Mouse (Mus musculus) CD4-positive helper T cell, adult 2 months (primary cell): ENCODE measurements at regions not wholly inside any gene's neighbourhood (a gene's known extent, or its start where the extent isn't known, plus 50 kb on each side); places are given as distances from the start of the nearest gene placed in this dataset.

ENCODE experiments used
- DNase-seq: peaks from one replicate; pipeline ENCODE4 v3.0.0-alpha.2; 2012; ENCODE audit warnings: low read depth, missing footprints, low spot score

DNA sequence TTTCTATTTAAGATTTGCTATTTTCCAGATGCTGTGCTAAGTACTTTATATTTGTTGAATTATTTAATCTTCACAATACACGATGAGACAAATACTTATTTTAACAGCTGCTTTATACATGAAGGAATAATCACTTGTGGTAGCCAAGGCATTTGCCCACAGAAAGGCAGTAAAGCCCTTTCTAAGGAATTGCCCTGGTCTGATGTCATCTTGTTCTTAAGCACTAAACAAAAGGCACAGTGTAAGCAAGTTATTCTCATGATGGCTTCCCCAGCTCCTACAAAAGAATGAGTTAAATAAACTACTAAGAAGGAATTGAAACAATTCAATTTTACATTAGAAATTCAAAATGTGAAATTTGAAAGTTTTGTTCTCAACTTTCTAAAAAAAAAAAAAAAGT lies 358.8 kb downstream of the Cenpc1 start:
- DNase-seq = no peak

DNA sequence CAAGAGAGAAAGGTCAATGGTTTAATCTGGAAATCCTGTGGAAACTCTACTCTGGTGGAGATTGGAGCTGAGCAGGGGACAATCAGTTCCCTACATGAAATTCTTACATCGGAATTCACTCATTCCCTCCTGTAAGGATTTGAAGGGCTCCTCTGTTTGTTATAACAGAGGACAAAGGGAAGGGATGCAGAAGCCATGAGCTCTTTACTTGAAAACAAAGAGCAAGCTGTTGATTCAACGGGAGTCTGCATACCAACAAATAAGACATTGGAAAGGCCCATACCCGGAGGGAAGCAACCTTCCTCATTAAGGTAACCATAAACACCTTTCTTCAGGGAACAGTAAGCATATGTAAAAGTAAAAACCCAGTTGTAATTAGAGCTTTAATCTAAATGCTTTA lies 359.3 kb downstream of the Cenpc1 start:
- DNase-seq = no peak

DNA sequence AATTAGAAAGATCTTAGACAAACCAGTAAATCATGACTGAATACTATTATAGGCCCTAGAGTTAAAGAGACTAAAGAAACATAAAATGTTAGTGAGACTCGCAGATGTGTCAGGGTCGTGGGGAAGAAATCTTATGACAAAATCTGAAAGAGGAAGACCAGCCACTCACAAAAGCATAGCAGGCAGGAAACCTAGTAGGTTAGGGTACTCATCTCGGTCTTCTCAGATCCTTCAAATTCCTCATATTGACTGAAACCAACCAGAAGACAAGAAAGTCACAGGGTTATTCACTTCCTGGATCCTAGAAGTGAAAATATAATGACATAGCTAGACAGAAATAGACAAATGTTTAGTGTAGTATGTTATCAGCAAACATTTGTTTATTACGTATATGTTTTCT lies 387.5 kb downstream of the Cenpc1 start:
- no peak for DNase-seq

DNA sequence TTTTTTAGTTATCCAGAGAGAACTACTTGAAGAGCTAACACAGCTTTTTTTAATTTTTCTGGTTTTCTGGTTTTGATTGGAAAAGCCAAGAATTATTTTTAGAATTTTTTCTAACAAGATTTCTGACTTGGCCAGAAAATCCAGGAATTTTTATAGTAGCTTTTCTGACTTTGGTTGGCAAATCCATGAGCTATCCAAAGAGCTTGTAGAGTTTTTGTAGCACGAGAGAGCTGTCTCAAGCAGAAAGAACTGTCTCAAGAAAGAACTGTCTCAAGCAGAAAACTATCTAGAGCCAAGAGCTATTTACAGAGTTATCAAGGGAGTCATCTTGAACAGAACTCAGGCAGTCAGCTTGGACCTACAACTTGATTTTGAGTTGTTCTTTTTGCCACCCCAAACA lies 394.3 kb downstream of the Cenpc1 start:
- no peak for DNase-seq

DNA sequence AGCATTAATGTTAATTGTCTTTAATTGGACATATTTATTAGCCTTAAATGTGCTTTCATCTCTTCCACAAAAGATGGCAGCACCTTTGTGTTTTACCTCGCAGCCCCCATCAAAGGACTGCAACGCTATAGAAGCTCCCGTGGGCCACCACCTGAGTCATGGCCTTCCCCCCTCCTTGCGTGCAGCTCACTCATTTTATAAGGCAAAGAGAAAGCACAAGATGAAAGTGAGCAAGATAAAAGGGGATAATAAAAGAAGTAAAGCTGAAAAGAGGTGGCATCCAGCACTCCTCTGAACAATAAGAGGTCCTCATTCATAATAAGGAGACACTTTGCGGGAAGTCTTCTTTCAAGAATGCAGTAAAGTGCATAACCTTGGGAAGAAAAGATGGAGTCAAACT lies 403.9 kb downstream of the Cenpc1 start:
- DNase-seq = no peak

DNA sequence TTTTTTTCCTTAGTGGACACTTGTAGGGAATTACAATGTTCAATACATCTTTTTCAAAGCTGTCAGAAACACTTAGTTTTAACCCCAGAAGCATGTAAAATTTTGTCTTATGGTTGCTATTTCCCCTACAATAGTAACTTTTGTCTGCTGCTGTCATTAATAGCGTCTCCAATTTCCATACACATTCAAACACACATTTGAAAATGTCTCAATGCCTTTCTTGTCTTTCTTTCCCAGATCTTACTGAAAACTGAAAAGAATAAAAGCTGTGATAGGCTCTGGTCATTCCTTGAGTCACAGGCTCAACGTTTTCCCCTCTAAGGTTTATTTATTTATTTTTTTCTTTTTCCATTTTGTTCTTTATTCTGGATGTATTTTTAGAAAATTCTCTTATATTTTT lies 444.3 kb downstream of the Cenpc1 start:
- DNase-seq = no peak

DNA sequence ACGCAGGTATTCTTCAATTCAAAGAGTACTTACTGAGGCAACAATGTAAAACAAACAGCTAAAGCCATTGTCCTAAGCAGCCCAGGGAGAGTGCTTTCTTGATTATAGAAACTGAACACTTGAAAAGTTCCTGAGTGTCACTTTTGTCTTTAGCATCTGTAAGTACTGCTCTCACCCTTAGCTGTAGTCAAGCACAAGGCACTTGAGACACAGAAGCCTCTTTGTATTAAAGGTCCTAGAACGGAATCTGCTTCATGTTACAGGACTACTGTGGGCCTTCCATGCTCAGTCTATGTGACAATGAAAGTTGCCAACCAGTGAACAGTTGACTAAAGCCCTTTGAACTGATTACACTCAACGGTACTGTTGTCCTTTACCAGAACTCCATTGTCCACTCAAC lies 450.6 kb downstream of the Cenpc1 start:
- DNase-seq = no peak

DNA sequence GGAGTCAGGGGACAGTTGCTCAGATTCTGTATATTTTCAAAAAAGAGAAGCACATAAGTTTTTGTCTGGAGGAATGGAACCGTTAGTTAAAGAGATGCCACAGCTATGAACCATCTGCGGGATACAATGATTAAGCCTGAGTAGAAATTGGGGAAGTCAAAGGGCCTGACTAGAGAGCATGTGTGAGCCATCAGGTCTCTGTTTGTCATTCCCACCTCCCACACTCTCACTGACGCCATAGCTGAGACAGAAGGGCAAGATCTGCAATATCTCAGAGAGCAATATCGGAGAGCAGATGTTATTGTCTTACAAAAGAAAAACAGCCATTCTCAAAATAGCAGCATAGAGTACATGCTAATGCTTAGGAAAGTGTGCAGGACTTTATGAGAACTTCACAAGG lies 452.8 kb downstream of the Cenpc1 start:
- no peak for DNase-seq

DNA sequence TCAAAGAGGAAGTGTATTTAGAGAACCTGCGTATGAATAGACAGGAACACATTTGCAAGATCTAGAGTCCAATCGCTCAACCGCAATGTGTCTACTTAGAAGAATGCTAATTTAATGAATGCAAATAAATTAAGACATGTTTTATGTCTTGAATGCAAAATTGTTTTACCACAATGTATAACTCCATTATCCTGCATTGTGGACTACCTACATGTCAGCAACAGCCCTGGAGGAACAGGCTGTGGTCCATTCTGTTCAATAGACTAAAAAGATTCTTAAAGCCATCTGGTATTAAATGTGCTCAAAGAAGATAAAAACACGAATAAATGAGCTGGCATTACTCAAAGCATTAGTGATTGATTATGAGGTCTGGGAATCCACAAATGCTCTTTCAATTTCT lies 456.3 kb downstream of the Cenpc1 start:
- no peak for DNase-seq

DNA sequence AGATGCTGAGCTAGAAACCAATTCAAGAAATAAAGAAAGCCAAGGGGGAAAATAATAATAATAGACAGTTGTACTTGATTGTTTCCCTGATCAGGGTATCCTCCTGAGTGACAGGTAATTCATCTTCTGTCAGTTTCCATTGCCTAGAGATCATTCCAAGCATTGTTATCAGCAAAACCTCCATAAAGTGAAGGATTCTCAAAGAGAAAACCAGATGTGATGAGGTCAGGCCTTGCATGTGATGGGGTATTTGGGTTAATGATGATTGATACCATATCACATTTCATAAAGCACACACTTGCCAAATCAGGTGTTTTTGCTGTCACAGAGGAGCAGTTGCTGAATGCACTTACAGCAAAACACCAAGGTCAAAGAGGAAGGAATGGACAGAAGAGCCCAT lies 467.2 kb downstream of the Cenpc1 start:
- DNase-seq = no peak

DNA sequence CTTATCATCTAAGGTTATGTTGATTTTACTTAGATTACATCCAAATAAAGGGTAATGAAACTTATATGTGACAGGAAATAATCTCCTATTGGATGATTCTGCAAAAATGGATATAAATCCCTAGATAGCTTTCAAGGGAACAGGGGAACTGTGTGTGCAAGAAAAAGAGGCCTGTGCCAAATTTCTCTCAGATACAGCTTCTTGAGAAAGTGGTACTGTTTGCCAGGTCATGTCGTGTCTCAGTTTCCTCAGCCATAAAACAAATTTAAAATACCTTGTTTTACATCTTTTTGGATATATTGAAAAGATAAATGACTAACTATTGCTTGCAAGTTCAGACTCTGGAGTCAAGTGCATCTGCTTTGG lies 470.3 kb downstream of the Cenpc1 start:
- DNase-seq = no peak

DNA sequence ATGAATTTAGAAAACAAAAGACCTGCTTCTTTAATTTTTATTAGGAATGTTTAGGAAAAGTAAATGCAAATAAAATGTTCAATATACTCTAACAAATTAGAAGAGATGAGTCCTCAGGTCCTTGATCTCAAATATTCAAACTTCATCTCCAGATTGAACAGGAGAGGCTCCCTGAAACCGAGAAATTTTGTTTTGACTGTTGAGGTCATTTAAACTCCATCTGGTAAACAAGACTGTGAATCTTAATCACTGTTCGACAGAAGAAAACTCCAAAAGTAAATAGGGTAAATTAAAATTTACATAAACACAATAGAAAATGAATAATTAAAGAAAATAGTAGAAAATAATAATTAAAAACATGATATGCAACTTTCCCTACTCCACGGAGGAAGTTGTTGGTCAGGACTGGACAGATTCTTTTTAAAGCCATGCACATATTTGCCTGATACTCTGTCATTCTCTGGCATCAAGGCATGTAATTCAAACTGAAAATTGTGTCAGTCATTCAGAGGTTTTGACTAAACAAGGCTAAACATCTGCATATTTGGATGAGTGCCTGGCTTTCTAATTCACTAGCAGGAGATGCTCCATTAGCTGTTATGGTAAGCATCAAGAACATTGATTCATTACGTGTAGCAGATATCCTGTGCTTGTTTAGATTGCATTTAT lies 470.8 kb downstream of the Cenpc1 start:
- no peak for DNase-seq

DNA sequence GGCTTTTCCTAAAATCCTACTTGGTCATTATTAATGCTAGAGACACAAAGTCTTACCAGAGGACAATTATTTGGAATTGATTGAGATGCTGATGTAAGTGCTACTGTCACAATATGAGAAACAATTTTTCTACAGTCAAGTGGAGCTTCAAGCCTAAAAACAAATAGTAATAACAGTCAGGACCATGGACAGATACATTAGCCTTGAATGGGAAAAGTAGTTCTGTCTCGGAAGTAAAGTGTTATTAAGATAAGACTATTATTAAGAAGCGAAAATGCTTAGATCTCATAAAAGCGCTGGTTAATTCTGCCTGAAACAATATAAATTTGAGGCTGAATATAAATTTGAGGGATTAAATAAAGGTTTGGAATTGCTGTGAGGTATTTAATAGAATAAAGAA lies 473.1 kb downstream of the Cenpc1 start:
- DNase-seq = no peak

DNA sequence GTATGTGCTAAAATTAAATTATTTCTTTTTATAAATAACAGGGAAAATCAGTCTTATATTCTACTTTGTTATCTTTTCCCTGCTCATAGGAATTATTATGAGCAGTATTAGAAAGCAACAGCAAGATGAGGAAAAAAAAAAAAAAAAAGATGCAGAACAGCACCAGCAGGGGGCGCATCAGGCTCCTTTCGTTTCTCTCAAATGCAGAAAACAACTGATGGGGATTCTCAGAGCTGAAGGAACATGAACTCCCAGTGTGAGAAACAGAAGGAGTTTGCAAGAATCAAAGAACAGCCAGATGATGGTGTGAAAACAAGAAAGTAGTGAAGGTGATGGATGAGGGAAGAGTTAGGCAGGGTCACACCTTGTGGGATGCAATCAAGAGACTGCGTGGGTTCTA lies 478.7 kb downstream of the Cenpc1 start:
- DNase-seq = no peak

DNA sequence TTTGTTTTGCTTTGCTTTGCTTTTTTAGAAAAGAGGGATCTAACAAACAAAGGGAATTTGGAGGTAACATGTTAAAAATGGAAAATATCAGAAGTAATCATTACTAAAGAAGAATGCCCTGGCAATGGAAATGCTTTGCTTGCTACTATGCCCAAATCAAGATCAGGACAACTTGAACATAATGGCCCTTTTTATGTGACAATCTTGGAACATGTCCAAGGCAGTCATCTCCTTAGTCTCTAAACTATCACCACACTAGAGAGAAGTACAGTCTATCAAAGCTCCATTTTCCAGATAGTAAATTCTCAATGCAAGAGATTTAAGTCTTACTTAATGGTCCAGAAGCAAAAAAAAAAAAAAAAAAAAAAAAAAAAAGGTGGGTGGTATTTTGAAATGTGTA lies 492.9 kb downstream of the Cenpc1 start:
- no peak for DNase-seq

DNA sequence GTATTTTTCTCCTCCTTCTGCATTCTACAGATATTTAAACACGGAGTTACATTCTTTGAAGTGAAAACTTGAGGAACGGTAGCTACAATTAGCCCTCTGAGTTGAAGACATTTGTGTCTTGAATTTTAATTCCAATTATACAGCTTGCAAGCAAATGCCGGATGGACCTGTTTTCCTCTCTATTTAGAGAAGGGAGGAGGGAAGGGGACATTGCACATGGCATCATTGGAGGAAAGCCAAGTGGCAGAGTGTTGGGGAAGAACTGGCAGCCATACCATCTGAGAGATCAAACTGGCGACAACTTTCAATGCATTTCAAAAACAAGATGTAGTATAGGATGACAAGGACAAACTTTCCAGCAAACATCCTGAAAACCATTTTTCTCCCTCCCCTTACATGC lies 493.4 kb downstream of the Cenpc1 start:
- DNase-seq = no peak

DNA sequence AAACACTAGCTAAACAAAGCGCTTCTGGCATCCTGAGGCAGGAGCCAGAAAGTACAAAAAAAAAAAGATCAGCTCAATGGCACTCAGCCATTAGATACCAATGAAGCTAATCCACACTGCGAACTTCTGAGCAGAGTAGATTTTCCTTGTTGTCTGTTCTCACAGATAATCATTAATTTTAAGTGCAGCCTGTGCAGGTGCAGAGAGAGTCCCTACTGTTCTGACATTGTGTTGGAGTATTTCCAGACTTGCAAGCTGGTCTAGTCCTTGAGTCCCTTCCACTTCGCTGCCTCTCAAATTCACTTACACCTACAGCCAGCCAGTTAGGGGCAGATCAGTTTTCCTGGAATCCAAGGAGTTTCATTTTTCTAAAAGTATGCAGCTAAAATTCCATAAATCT lies 494.0 kb downstream of the Cenpc1 start:
- no peak for DNase-seq

DNA sequence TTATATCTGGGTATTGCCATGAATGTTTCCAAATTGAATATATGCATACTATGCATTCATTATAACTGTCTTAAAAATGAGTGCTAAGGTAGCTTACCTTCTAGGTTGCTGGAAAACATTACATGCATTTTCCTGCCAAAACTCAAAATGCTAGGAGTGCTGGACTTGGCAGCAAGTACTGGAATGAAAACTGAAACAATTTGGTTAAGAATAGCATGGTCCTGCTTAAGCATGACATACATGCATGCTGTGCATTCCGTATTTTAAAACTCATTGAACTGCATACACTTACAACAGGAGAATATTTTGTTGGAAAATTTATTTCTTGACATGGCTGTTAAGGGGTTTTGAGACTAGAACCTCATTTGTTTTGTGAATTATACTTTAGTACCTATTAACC lies 529.1 kb downstream of the Cenpc1 start:
- DNase-seq = no peak

DNA sequence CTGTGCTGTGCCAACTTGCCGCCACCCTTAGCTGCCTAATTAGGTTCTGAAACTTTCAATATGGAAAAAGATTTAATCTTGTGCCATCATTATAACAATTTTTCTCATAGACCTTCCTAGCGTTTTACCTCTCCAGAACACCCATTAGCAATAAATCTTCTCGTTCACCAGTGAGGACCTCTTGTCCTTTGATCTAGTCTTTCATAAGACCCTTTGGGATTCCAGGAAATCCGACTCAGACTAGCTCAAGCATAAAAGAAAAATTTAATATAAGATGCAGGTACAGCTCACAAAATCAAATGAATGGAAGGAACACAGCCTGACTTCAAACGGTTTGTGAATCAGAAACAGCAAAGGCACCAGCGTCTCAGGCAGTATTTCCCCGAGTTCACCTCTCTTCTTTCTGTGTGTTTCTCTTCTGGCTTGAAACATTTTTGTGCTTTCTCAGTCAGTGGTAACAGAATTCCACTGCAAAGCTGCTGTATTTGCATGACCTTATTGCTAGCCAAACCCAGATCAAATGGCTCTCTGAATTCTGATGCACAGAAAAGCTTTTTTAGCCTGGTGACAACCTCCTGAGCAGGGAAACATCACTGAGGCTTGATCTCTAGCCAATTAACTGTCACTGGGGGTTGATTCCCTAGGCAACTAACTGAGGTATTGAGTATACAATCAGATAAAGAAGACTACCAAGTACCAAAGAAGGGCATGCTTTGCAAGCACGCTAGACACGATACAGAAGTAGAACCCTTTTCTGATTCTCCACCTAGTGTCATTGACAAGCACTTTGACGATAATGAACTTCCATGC lies 539.8 kb downstream of the Cenpc1 start:
- DNase-seq = no peak

DNA sequence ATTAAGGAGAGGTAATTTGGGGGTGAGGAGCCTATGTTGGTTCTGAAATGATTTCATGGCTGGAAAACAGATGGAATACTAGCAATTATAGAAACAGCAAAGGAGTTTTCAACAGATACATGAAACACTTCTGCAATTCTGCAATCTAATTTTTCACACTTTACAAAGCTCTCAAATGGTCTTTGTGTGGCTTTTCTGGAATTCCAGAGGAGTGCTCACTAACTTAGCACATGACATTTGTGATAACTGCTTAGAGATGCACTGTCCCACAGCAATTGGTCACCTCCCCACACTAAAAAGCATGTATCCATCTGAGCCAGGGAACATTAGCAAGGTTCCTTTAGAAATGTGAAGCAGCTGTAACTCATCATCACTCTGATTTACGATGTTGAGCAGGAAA lies 560.1 kb downstream of the Cenpc1 start:
- DNase-seq = no peak

DNA sequence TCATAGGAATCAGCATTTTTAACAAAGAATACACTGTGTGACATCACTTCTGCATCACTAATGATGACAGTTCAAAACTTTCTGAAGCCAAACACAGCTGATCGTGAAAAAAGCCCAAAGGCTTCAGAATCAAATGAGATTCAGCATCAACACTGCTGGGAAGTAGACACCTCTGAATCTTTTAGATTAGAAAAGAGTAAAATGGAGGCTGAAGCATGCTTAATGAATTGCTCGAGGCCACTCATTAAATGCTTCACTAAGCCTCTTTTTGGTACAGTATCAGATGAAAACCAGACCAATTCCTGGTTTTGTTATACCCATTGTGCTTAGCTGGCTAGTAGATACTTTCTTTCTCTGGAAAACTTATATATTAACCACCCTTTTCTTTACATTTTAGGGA lies 568.1 kb downstream of the Cenpc1 start:
- no peak for DNase-seq

DNA sequence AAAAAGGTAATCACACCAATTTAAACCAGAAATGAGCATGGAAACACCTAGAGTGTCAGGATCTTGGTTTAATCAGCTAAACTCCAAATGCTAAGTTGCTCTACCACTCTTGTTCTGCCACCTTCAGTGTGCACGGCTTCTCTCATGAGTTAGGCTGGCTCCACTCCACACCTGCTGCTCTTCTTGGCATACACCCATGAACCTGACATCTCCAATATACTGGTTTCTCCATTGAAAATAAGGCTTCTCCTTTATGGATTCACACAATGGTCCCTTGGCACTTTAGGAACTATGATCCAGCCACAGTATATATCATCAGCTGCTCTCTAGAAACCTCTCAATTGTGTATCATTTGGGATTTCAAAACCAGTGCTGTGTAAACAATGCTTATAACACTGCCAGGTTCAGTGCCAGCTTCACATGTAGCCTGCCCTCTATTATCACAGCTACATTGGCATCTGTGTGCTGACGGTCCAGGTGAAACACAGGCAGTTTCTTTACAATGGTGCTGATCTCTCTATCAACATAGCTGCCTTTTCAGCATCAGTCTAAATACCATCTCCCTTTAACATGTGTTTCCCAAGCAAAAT lies 579.6 kb downstream of the Cenpc1 start:
- DNase-seq = no peak

DNA sequence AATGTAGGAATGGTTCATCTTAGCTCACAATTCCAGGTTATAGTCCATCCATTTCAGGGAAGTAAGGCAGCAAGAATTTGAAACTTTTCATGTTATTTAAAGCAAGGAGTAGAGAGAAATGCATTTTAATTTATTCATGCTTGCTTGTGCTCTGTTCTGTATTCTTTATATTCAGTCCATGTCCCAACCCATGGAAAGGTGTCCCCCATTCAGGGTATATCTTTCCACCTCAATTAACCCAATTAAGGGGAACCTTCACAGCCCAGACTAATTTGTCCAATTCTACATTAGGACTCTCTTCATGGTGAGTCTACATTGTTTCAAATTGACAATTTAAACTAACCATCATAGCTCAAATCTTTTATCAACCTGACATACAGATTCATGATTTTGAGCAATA lies 580.2 kb downstream of the Cenpc1 start:
- DNase-seq = no peak
